Mouse (Mus musculus): ENCODE measurements around the gene Manbal. TPM values are rescaled to one million over a fixed set of nuclear protein-coding genes. Genes with fewer than 3 reads are reported as not detected.

Gene Manbal
- polyA plus RNA-seq, 1 experiment = 101 TPM

GRCm38 (mm10) chr2:157339532-157339931 lies 27.9 kb upstream of the Manbal start:
- no peak for TF ChIP-seq POLR2A (IDR thresholded peaks at IDR 0.05; ENCODE audit: extremely low read depth, insufficient read depth, low read length)
- TF ChIP-seq CTCF (IDR thresholded peaks at IDR 0.05; ENCODE audit: extremely low read depth, insufficient read depth, low read length) = no peak
- Histone ChIP-seq H3K27ac (ENCODE audit: insufficient read depth, low read length) (peak overlapping the region; percentile 90), H3K4me3 (ENCODE audit: insufficient read depth, low read length) (no peak overlapping the region), H3K4me1 (ENCODE audit: control insufficient read depth, insufficient read depth, low read length) (peaks cover 1% of the 10 kb centered on the region; the same call in 1 of the 2 replicates)

- Histone ChIP-seq H3K4me3 (ENCODE audit: insufficient read depth, low read length) (no peak overlapping the region), H3K27ac (ENCODE audit: insufficient read depth, low read length) (peak overlapping the region; percentile 90), H3K4me1 (ENCODE audit: control insufficient read depth, insufficient read depth, low read length) (peaks cover 1% of the 10 kb centered on the region; the same call in 1 of the 2 replicates)
- TF ChIP-seq CTCF (IDR thresholded peaks at IDR 0.05; ENCODE audit: extremely low read depth, insufficient read depth, low read length) = no peak
- TF ChIP-seq POLR2A (IDR thresholded peaks at IDR 0.05; ENCODE audit: extremely low read depth, insufficient read depth, low read length) = no peak
These were observed 27.1 kb upstream of the Manbal start for GRCm38 (mm10) chr2:157340221-157340741.

DNA sequence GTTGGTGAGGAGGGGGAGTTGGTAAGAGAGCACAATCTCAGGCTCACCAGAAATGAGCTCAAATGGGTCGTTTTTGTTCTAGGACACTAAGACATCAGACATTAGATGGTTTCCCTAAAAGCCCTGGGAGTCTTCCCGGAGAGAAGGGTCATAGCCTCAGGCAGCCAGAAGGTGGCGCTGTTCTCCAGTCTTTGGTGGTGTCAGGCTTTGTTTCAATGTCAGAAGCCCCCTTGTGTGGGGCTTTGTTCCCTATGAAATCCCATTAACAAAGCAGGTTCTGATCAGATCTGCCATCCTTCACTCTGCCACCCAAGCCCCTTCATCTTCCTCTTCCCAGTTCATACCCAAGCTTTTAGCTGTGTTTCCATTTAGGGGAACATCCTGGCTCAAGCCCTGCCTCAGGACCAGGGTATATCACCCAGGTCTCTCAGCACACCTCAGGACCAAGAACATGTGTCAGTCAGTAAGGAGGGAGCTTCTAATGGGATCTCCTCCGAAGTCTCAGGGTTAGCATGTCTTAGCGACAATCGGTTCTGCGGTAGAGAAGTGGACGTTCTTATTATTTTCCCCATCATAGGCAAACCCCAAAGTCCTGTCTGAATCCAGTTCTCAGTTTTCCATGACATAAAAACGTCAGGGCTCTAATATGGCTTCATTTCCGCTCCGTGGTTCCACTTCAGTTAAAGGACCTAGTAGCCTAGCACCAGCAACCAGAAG lies 25.7 kb upstream of the Manbal start:
- Histone ChIP-seq H3K27ac (ENCODE audit: insufficient read depth, low read length) (no peak overlapping the region), H3K4me3 (ENCODE audit: insufficient read depth, low read length) (no peak overlapping the region), H3K4me1 (ENCODE audit: control insufficient read depth, insufficient read depth, low read length) (peaks cover 1% of the 10 kb centered on the region; the same call in 1 of the 2 replicates)
- TF ChIP-seq CTCF (IDR thresholded peaks at IDR 0.05; ENCODE audit: extremely low read depth, insufficient read depth, low read length) (peak; percentile 92), POLR2A (IDR thresholded peaks at IDR 0.05; ENCODE audit: extremely low read depth, insufficient read depth, low read length) (no peak)

DNA sequence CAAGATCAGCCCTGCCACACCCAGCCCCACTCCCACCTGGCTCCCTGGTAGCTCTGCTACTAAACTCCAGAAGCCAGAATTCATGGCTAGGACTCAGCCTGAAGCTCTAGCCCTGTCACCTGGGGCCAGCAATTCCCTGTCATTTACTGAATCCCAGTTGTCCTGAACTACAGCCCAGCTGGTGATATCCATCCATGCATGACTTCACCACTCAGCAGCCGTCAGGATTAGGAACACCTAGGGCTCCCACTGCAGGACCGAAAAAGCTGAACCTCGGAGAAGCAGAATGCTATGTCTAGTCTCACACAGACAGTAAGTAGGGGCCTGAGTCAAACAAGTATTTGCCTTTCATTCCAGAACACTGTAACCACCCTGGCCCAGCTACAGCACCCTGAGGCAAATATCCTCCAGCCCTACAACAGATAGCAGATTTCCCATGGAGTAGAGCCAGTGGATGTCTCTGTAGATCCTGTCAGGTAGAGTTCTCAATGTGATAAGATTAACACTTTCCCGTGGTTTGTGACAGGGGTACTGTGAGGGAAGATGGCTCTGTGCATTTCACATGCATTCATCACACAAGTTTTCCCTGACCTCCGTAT lies 25.0 kb upstream of the Manbal start:
- Histone ChIP-seq H3K27ac (ENCODE audit: insufficient read depth, low read length) (no peak overlapping the region), H3K4me1 (ENCODE audit: control insufficient read depth, insufficient read depth, low read length) (peaks cover 1% of the 10 kb centered on the region; the same call in 1 of the 2 replicates)

GRCm38 (mm10) chr2:157343337-157343736 lies 24.1 kb upstream of the Manbal start:
- peaks cover 6% of the 10 kb centered on the region for H3K4me1 ChIP-seq (ENCODE audit: control insufficient read depth, insufficient read depth, low read length)
- no peak overlapping the region for H3K27ac ChIP-seq (ENCODE audit: insufficient read depth, low read length)
- no peak overlapping the region for H3K4me3 ChIP-seq (ENCODE audit: insufficient read depth, low read length)
- TF ChIP-seq CTCF (IDR thresholded peaks at IDR 0.05; ENCODE audit: extremely low read depth, insufficient read depth, low read length) = no peak
- no peak for TF ChIP-seq POLR2A (IDR thresholded peaks at IDR 0.05; ENCODE audit: extremely low read depth, insufficient read depth, low read length)

More for the DNA sequence above, 25.0 kb upstream of the Manbal start:
- no peak overlapping the region for H3K4me3 ChIP-seq (ENCODE audit: insufficient read depth, low read length)
- TF ChIP-seq POLR2A (IDR thresholded peaks at IDR 0.05; ENCODE audit: extremely low read depth, insufficient read depth, low read length) (no peak), CTCF (IDR thresholded peaks at IDR 0.05; ENCODE audit: extremely low read depth, insufficient read depth, low read length) (no peak)

GRCm38 (mm10) chr2:157347361-157348159 lies 19.8 kb upstream of the Manbal start, which contains the start of gene Ghrh:
Ghrh (minus strand) TSS chr2:157347506.
- TF ChIP-seq POLR2A (IDR thresholded peaks at IDR 0.05; ENCODE audit: extremely low read depth, insufficient read depth, low read length) = 0 out of 2 replicates have a peak, but pooled peaks have one; percentile 10
- TF ChIP-seq CTCF (IDR thresholded peaks at IDR 0.05; ENCODE audit: extremely low read depth, insufficient read depth, low read length) = no peak
- peak within 1 kb of the TSS; percentile 88 for H3K27ac ChIP-seq (ENCODE audit: insufficient read depth, low read length)
- H3K4me3 ChIP-seq (ENCODE audit: insufficient read depth, low read length) = no peak within 1 kb of the TSS
- peaks cover 7% of the 10 kb centered on the region for H3K4me1 ChIP-seq (ENCODE audit: control insufficient read depth, insufficient read depth, low read length)

GRCm38 (mm10) chr2:157349121-157349778 lies 18.1 kb upstream of the Manbal start:
- no peak overlapping the region for H3K4me3 ChIP-seq (ENCODE audit: insufficient read depth, low read length)
- no peak overlapping the region for H3K27ac ChIP-seq (ENCODE audit: insufficient read depth, low read length)
- H3K4me1 ChIP-seq (ENCODE audit: control insufficient read depth, insufficient read depth, low read length) = peaks cover 7% of the 10 kb centered on the region
- TF ChIP-seq POLR2A (IDR thresholded peaks at IDR 0.05; ENCODE audit: extremely low read depth, insufficient read depth, low read length) (no peak), CTCF (IDR thresholded peaks at IDR 0.05; ENCODE audit: extremely low read depth, insufficient read depth, low read length) (no peak)

DNA sequence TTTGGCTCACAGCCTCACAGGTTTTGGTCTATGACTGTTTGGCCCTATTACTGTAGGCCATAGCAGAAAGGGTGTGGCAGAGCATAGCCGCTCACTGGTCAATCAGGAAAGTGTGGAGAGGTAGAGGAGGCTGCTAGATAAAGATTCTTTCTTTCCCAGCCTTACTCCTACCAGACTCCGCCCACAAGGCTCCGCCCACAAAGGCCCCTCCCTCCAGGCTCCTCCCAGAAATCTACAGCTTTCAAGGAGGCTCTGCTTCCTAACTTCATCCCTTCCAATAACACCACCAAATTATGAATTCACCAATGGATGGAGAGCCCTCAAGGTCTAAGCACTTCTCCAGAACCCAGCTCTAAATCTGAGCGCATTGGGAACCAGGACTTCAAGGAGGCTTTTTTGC lies 14.2 kb upstream of the Manbal start:
- no peak overlapping the region for H3K4me3 ChIP-seq (ENCODE audit: insufficient read depth, low read length)
- peaks cover 2% of the 10 kb centered on the region; the same call in 1 of the 2 replicates for H3K4me1 ChIP-seq (ENCODE audit: control insufficient read depth, insufficient read depth, low read length)
- TF ChIP-seq CTCF (IDR thresholded peaks at IDR 0.05; ENCODE audit: extremely low read depth, insufficient read depth, low read length) (no peak), POLR2A (IDR thresholded peaks at IDR 0.05; ENCODE audit: extremely low read depth, insufficient read depth, low read length) (no peak)
- H3K27ac ChIP-seq (ENCODE audit: insufficient read depth, low read length) = no peak overlapping the region

- H3K4me1 ChIP-seq (ENCODE audit: control insufficient read depth, insufficient read depth, low read length) = peaks cover under 1% of the 10 kb centered on the region; the same call in 1 of the 2 replicates
- H3K4me3 ChIP-seq (ENCODE audit: insufficient read depth, low read length) = no peak overlapping the region
- no peak overlapping the region for H3K27ac ChIP-seq (ENCODE audit: insufficient read depth, low read length)
- TF ChIP-seq CTCF (IDR thresholded peaks at IDR 0.05; ENCODE audit: extremely low read depth, insufficient read depth, low read length) (no peak), POLR2A (IDR thresholded peaks at IDR 0.05; ENCODE audit: extremely low read depth, insufficient read depth, low read length) (no peak)
These were observed 13.3 kb upstream of the Manbal start for GRCm38 (mm10) chr2:157354106-157354505.
